Comparison of ENCODE assay signal across 13 mouse cellular contexts in the genomic region with DNA sequence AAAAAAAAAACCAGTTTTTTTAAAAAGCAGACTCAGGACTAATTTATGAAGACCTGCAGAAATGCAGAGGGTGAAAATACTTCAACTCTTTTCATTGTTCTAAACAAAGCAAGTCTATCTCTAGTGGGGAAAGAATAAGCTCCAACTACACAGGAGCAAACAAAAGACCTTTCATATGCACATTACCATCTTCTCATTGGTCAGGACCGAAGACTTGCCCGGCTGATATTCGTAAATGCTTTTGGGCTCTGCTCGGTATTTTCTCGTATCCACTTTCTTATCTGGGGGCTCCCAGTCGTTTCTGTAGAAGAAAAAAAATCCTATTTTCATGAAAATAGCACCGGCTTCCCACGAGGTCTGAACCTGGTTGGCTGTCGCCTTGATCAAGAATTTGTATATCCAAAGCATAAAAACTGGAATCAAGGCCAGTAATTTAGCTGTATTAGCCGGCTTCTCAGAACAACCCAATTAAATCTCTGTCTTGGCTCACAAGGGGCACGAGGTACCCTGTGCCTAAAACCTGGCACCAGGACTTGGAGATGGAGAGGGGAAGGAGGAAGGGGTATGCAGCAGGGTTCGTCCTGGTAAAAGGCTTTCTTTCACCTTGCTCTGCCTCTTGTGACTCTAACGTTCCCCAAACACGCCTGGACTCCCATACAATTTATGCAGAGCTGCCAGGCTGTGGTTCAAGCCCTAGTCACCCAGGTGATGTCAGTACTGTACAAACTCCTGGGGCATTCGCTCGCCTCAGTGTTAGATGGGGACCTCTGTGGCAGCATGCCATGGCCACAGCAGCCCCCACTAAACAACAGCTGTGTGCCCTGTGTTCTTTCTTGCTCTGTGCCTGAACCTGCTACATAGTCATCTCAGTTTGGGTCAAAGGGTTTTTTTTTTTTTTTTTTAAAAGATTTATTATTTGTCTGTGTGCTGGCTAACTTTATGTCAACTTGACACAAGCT.
DNase-seq lines count a peak whose midpoint lies in the region; ATAC-seq and TF ChIP-seq lines count a peak whose summit lies in the region.
"Had no signal": no experiment of that assay in that cellular context is flagged by ENCODE, and none has a peak within 500 bp of the region (broad histone marks: within the 10 kb centered on the region; RNA-seq: fewer than 3 reads in every experiment).

No protein-coding gene starts in this region.

- H3K4me3 ChIP-seq in intestine, embryonic 16.5 days (ENCODE audit: low read length), result no peak overlapping the region
- no peak overlapping the region for H3K4me3 ChIP-seq in intestine, postnatal 0 days (ENCODE audit: low read depth, low read length)
- no peak overlapping the region for H3K4me3 ChIP-seq in forebrain, embryonic 13.5 days
- no peak overlapping the region for H3K4me3 ChIP-seq in hindbrain, postnatal 0 days (ENCODE audit: low read length)
- H3K4me3 ChIP-seq in neural tube, embryonic 15.5 days (replicated peaks), result no peak overlapping the region
- no peak overlapping the region for H3K4me3 ChIP-seq in kidney, embryonic 15.5 days (replicated peaks)
- H3K4me3 ChIP-seq in cerebellum, adult 2 months (replicated peaks; ENCODE audit: insufficient read depth, low read depth, low read length), result no peak overlapping the region

- H3K27me3 ChIP-seq in intestine, embryonic 16.5 days (replicated peaks; ENCODE audit: control insufficient read depth, insufficient read depth, low read length), result no peaks in the 10 kb centered on the region
- no peaks in the 10 kb centered on the region for H3K27me3 ChIP-seq in intestine, postnatal 0 days (replicated peaks; ENCODE audit: control insufficient read depth, insufficient read depth, low read length)
- no peaks in the 10 kb centered on the region for H3K27me3 ChIP-seq in forebrain, embryonic 13.5 days
- H3K27me3 ChIP-seq in hindbrain, postnatal 0 days (ENCODE audit: insufficient read depth, low read length), result no peaks in the 10 kb centered on the region
- no peaks in the 10 kb centered on the region for H3K27me3 ChIP-seq in neural tube, embryonic 15.5 days (replicated peaks)
- no peaks in the 10 kb centered on the region for H3K27me3 ChIP-seq in kidney, embryonic 15.5 days
- no peaks in the 10 kb centered on the region for H3K27me3 ChIP-seq in cerebellum, adult 2 months (ENCODE audit: control insufficient read depth, insufficient read depth, low read length)

- TF ChIP-seq POLR2A in cerebellum, adult 2 months (IDR thresholded peaks at IDR 0.05; ENCODE audit: borderline replicate concordance, insufficient read depth, low read length), result no peak

- 0 out of 2 replicates have a peak, but pooled peaks cover 7% of the 10 kb centered on the region for H3K36me3 ChIP-seq in intestine, embryonic 16.5 days (ENCODE audit: control insufficient read depth, insufficient read depth, low read length)
- H3K36me3 ChIP-seq in intestine, postnatal 0 days (ENCODE audit: control insufficient read depth, insufficient read depth), result peaks cover 22% of the 10 kb centered on the region
- H3K36me3 ChIP-seq in forebrain, embryonic 13.5 days (ENCODE audit: poor library complexity, severe bottlenecking), result peaks cover 12% of the 10 kb centered on the region
- H3K36me3 ChIP-seq in hindbrain, postnatal 0 days (ENCODE audit: insufficient read depth, low read length), result peaks cover 11% of the 10 kb centered on the region
- peaks cover 28% of the 10 kb centered on the region for H3K36me3 ChIP-seq in neural tube, embryonic 15.5 days
- H3K36me3 ChIP-seq in kidney, embryonic 15.5 days, result peaks cover 12% of the 10 kb centered on the region; the same call in 1 of the 2 replicates

- ATAC-seq in intestine, embryonic 16.5 days, result no peak
- no peak for ATAC-seq in intestine, postnatal 0 days
- ATAC-seq in forebrain, embryonic 13.5 days, result peak; percentile 72
- no peak; the same call in 1 of the 2 replicates for ATAC-seq in hindbrain, postnatal 0 days
- no peak for ATAC-seq in neural tube, embryonic 15.5 days (ENCODE audit: low FRiP score)
- ATAC-seq in kidney, embryonic 15.5 days (replicated peaks; ENCODE audit: low FRiP score), result no peak

- peak overlapping the region; percentile 41; the same call in 1 of the 2 replicates for H3K27ac ChIP-seq in intestine, embryonic 16.5 days (ENCODE audit: low read length)
- H3K27ac ChIP-seq in intestine, postnatal 0 days (ENCODE audit: low read depth, low read length), result no peak overlapping the region
- peak overlapping the region; percentile 86 for H3K27ac ChIP-seq in forebrain, embryonic 13.5 days
- H3K27ac ChIP-seq in hindbrain, postnatal 0 days, result peak overlapping the region; percentile 1; the same call in 1 of the 2 replicates
- H3K27ac ChIP-seq in neural tube, embryonic 15.5 days (replicated peaks), result 0 out of 2 replicates have a peak overlapping the region, but pooled peaks have one; percentile 23
- H3K27ac ChIP-seq in kidney, embryonic 15.5 days, result no peak overlapping the region
- no peak overlapping the region for H3K27ac ChIP-seq in cerebellum, adult 2 months (ENCODE audit: insufficient read depth, low read length)
- H3K27ac ChIP-seq: macrophage had no signal

- WGBS in intestine, embryonic 16.5 days, result 62% methylated on average over 16 of the region's 16 CpGs
- WGBS in intestine, postnatal 0 days, result 62% methylated on average over 16 of the region's 16 CpGs
- WGBS in forebrain, embryonic 13.5 days, result 8% methylated on average over 16 of the region's 16 CpGs
- WGBS in hindbrain, postnatal 0 days, result 22% methylated on average over 16 of the region's 16 CpGs
- 21% methylated on average over 16 of the region's 16 CpGs for WGBS in neural tube, embryonic 15.5 days
- WGBS in kidney, embryonic 15.5 days, result 65% methylated on average over 16 of the region's 16 CpGs
- 84% methylated on average over 16 of the region's 16 CpGs for WGBS in cerebellum, adult 2 months

- H3K4me1 ChIP-seq in intestine, embryonic 16.5 days (ENCODE audit: control insufficient read depth, insufficient read depth, low read length), result peaks cover 12% of the 10 kb centered on the region; the same call in 1 of the 2 replicates
- 0 out of 2 replicates have a peak, but pooled peaks cover 12% of the 10 kb centered on the region for H3K4me1 ChIP-seq in intestine, postnatal 0 days (replicated peaks; ENCODE audit: control insufficient read depth, insufficient read depth, low read length)
- peaks cover 52% of the 10 kb centered on the region for H3K4me1 ChIP-seq in forebrain, embryonic 13.5 days
- peaks cover 5% of the 10 kb centered on the region; the same call in 1 of the 2 replicates for H3K4me1 ChIP-seq in hindbrain, postnatal 0 days (ENCODE audit: insufficient read depth, low read length)
- peaks cover 23% of the 10 kb centered on the region for H3K4me1 ChIP-seq in neural tube, embryonic 15.5 days
- H3K4me1 ChIP-seq in kidney, embryonic 15.5 days, result peaks cover 10% of the 10 kb centered on the region; the same call in 1 of the 2 replicates
- peaks cover 8% of the 10 kb centered on the region for H3K4me1 ChIP-seq in cerebellum, adult 2 months (ENCODE audit: control insufficient read depth, insufficient read depth, low read length)

- H3K9me3 ChIP-seq in intestine, embryonic 16.5 days (ENCODE audit: control insufficient read depth, low read length), result no peaks in the 10 kb centered on the region
- no peaks in the 10 kb centered on the region for H3K9me3 ChIP-seq in intestine, postnatal 0 days (ENCODE audit: control insufficient read depth)
- H3K9me3 ChIP-seq in forebrain, embryonic 13.5 days (replicated peaks), result no peaks in the 10 kb centered on the region
- no peaks in the 10 kb centered on the region for H3K9me3 ChIP-seq in hindbrain, postnatal 0 days (ENCODE audit: low read length)
- no peaks in the 10 kb centered on the region for H3K9me3 ChIP-seq in neural tube, embryonic 15.5 days (replicated peaks)
- H3K9me3 ChIP-seq in kidney, embryonic 15.5 days (replicated peaks), result no peaks in the 10 kb centered on the region

- H3K4me2 ChIP-seq in intestine, embryonic 16.5 days (ENCODE audit: low read depth, low read length), result no peak overlapping the region
- no peak overlapping the region for H3K4me2 ChIP-seq in intestine, postnatal 0 days (replicated peaks; ENCODE audit: low read depth)
- H3K4me2 ChIP-seq in forebrain, embryonic 13.5 days, result peak overlapping the region; percentile 52
- no peak overlapping the region for H3K4me2 ChIP-seq in hindbrain, postnatal 0 days (ENCODE audit: low read depth, low read length)
- no peak overlapping the region for H3K4me2 ChIP-seq in neural tube, embryonic 15.5 days
- no peak overlapping the region for H3K4me2 ChIP-seq in kidney, embryonic 15.5 days

- H3K9ac ChIP-seq in intestine, embryonic 16.5 days (ENCODE audit: low read depth, low read length), result no peak overlapping the region
- no peak overlapping the region for H3K9ac ChIP-seq in intestine, postnatal 0 days (ENCODE audit: low read depth, low read length)
- H3K9ac ChIP-seq in forebrain, embryonic 13.5 days, result peak overlapping the region; percentile 45
- H3K9ac ChIP-seq in hindbrain, postnatal 0 days (replicated peaks; ENCODE audit: low read length), result no peak overlapping the region
- H3K9ac ChIP-seq in neural tube, embryonic 15.5 days (replicated peaks), result no peak overlapping the region
- no peak overlapping the region for H3K9ac ChIP-seq in kidney, embryonic 15.5 days

- TF ChIP-seq CTCF in intestine, postnatal 0 days (IDR thresholded peaks at IDR 0.05; ENCODE audit: low read depth), result no peak
- TF ChIP-seq CTCF in hindbrain, postnatal 0 days (IDR thresholded peaks at IDR 0.05; ENCODE audit: low read depth), result no peak
- no peak for TF ChIP-seq CTCF in cerebellum, adult 2 months (IDR thresholded peaks at IDR 0.05; ENCODE audit: borderline replicate concordance, insufficient read depth, low read depth, low read length)

- DNase-seq in hindbrain, postnatal 0 days (ENCODE audit: low spot score), result no peak
- no peak for DNase-seq in lung, postnatal 10 days
- no peak for DNase-seq in cerebellum, adult 2 months
- DNase-seq: adrenal gland, adult 2 months; kidney, postnatal 10 days; layer of hippocampus, postnatal 36 days; liver had no signal

Comparison
In these comparisons a context has a peak if more than half of its experiments do, and no peak if none do; other contexts are left out.
1. H3K27ac ChIP-seq: peak in intestine, embryonic 16.5 days (single experiment), forebrain, embryonic 13.5 days (single experiment), hindbrain, postnatal 0 days (single experiment) and neural tube, embryonic 15.5 days (single experiment); none in intestine, postnatal 0 days (single experiment), kidney, embryonic 15.5 days (single experiment) and cerebellum, adult 2 months (single experiment).